Mouse (Mus musculus) CH12.LX (cell line): ENCODE results near the gene Cib2. TPM values are rescaled to one million over a fixed set of nuclear protein-coding genes. Genes with fewer than 3 reads are reported as not detected.

Source experiments
- DNase-seq: peaks from one replicate; pipeline ENCODE4 v3.0.0-alpha.2; 2013; ENCODE audit errors: extremely low read depth
- H3K27ac ChIP-seq: 2 replicates; pipeline ENCODE4 v1.5.1; 2012; ENCODE audit warnings: low read depth, mild to moderate bottlenecking, control low read depth, moderate library complexity; ENCODE audit not compliant: insufficient read depth
- H3K27me3 ChIP-seq: replicated peaks from 2 replicates; pipeline ENCODE3; 2012; ENCODE audit warnings: inconsistent platforms
- H3K36me3 ChIP-seq, 2 experiments: replicated peaks in 1 of 2; 2 replicates each; pipeline versions ENCODE3 to v1.6.1; 2012; ENCODE audit warnings: inconsistent platforms in 1 of 2, low read length in 1 of 2, mild to moderate bottlenecking in 1 of 2, mixed read lengths in 1 of 2, moderate library complexity in 1 of 2; ENCODE audit not compliant: control insufficient read depth in 1 of 2, insufficient read depth in 1 of 2
- H3K4me1 ChIP-seq, 2 experiments: 2 replicates each; pipeline ENCODE4 v1.6.1; 2012; ENCODE audit warnings: inconsistent platforms in 1 of 2, moderate library complexity in 1 of 2; ENCODE audit not compliant: insufficient read depth in 2 of 2, control insufficient read depth in 1 of 2
- H3K4me2 ChIP-seq: 2 replicates; pipeline ENCODE4 v1.6.1; 2012; ENCODE audit warnings: low read depth, mild to moderate bottlenecking, control low read depth; ENCODE audit not compliant: poor library complexity, insufficient read depth, severe bottlenecking
- H3K4me3 ChIP-seq, 3 experiments: fragments of 150-350 bp in 1 of 3; sonication (generic) in 1 of 3; replicated peaks in 1 of 3; 2 replicates each; pipeline versions ENCODE3 to v1.5.1; 2011 to 2012; ENCODE audit warnings: low read depth in 2 of 3, low read length in 2 of 3, mild to moderate bottlenecking in 2 of 3, moderate library complexity in 2 of 3, control low read depth in 1 of 3, improper control_type of control experiment in 1 of 3, inconsistent platforms in 1 of 3, mixed read lengths in 1 of 3; ENCODE audit not compliant: poor library complexity in 1 of 3
- H3K79me2 ChIP-seq: replicated peaks from 2 replicates; pipeline ENCODE4 v1.6.1; 2012; ENCODE audit warnings: mild to moderate bottlenecking, moderate library complexity; ENCODE audit not compliant: control insufficient read depth, poor library complexity, insufficient read depth, severe bottlenecking; ENCODE audit errors: extremely low read depth
- H3K9ac ChIP-seq: 2 replicates; pipeline ENCODE4 v1.6.1; 2012; ENCODE audit warnings: low read depth, mild to moderate bottlenecking, control low read depth, moderate library complexity; ENCODE audit not compliant: insufficient read depth
- H3K9me3 ChIP-seq: replicated peaks from 2 replicates; pipeline ENCODE3; 2012; ENCODE audit warnings: low read length, inconsistent platforms, mixed read lengths
- BHLHE40 ChIP-seq: IDR thresholded peaks from 2 replicates; pipeline ENCODE4 v1.6.1; 2011; ENCODE audit warnings: mild to moderate bottlenecking, low read depth, low read length, improper control_type of control experiment
- CTCF ChIP-seq, 2 experiments: IDR thresholded peaks in 1 of 2; conservative IDR thresholded peaks in 1 of 2; 2 replicates each; pipeline ENCODE4 v1.5.1; 2011 to 2012; ENCODE audit warnings: low read depth in 2 of 2, low read length in 2 of 2, improper control_type of control experiment in 1 of 2, inconsistent platforms in 1 of 2, mild to moderate bottlenecking in 1 of 2, moderate library complexity in 1 of 2
- E2F4 ChIP-seq: IDR thresholded peaks from 2 replicates; pipeline ENCODE4 v1.6.1; 2011; ENCODE audit warnings: low read depth, low read length, improper control_type of control experiment; ENCODE audit not compliant: insufficient replicate concordance
- ELF1 ChIP-seq: IDR thresholded peaks from 2 replicates; pipeline ENCODE4 v1.6.1; 2014; ENCODE audit warnings: low read depth, mild to moderate bottlenecking, inconsistent platforms, low read length, improper control_type of control experiment
- EP300 ChIP-seq: IDR thresholded peaks from 2 replicates; pipeline ENCODE4 v1.6.1; 2011; ENCODE audit warnings: low read length, improper control_type of control experiment
- ETS1 ChIP-seq: conservative IDR thresholded peaks from 2 replicates; pipeline ENCODE4 v1.6.1; 2012; ENCODE audit warnings: low read depth, mild to moderate bottlenecking, inconsistent platforms, low read length, improper control_type of control experiment, moderate library complexity
- GABPA ChIP-seq: IDR thresholded peaks from 2 replicates; pipeline ENCODE4 v1.6.1; 2012; ENCODE audit warnings: low read depth, low read length, improper control_type of control experiment, inconsistent platforms; ENCODE audit not compliant: insufficient replicate concordance
- HCFC1 ChIP-seq: IDR thresholded peaks from 2 replicates; pipeline ENCODE4 v1.6.1; 2012; ENCODE audit warnings: low read depth, mild to moderate bottlenecking, inconsistent platforms, low read length, improper control_type of control experiment
- IRF4 ChIP-seq: IDR thresholded peaks from 2 replicates; pipeline ENCODE4 v1.6.1; 2014; ENCODE audit warnings: low read depth, mild to moderate bottlenecking, inconsistent platforms, low read length, improper control_type of control experiment
- JUND ChIP-seq: conservative IDR thresholded peaks from 2 replicates; pipeline ENCODE4 v1.6.1; 2011; ENCODE audit warnings: low read depth, low read length, improper control_type of control experiment
- KAT2A ChIP-seq: IDR thresholded peaks from 2 replicates; pipeline ENCODE4 v1.6.1; 2012; ENCODE audit warnings: low read length, improper control_type of control experiment, inconsistent platforms; ENCODE audit not compliant: insufficient replicate concordance
- MAFK ChIP-seq: IDR thresholded peaks from 2 replicates; pipeline ENCODE4 v1.6.1; 2011; ENCODE audit warnings: low read length, improper control_type of control experiment; ENCODE audit not compliant: insufficient replicate concordance
- MAZ ChIP-seq: IDR thresholded peaks from 2 replicates; pipeline ENCODE4 v1.6.1; 2012; ENCODE audit warnings: low read depth, mild to moderate bottlenecking, inconsistent platforms, low read length, improper control_type of control experiment, moderate library complexity
- MEF2A ChIP-seq: IDR thresholded peaks from 2 replicates; pipeline ENCODE4 v1.6.1; 2014; ENCODE audit warnings: low read depth, mild to moderate bottlenecking, inconsistent platforms, low read length, improper control_type of control experiment, borderline replicate concordance
- MYC ChIP-seq: IDR thresholded peaks from 2 replicates; pipeline ENCODE4 v1.6.1; 2011; ENCODE audit warnings: low read depth, mild to moderate bottlenecking, improper control_type of control experiment, low read length
- NRF1 ChIP-seq: IDR thresholded peaks from 2 replicates; pipeline ENCODE4 v1.6.1; 2014; ENCODE audit warnings: low read depth, mild to moderate bottlenecking, inconsistent platforms, low read length, improper control_type of control experiment, moderate library complexity
- PAX5 ChIP-seq: IDR thresholded peaks from 2 replicates; pipeline ENCODE4 v1.6.1; 2012; ENCODE audit warnings: low read length, inconsistent platforms, mixed read lengths
- POLR2AphosphoS2 ChIP-seq: IDR thresholded peaks from 2 replicates; pipeline ENCODE4 v1.6.1; 2011; ENCODE audit warnings: low read depth, low read length, improper control_type of control experiment
- RAD21 ChIP-seq: IDR thresholded peaks from 2 replicates; pipeline ENCODE4 v1.6.1; 2011; ENCODE audit warnings: low read depth, mild to moderate bottlenecking, low read length, improper control_type of control experiment, moderate library complexity
- RCOR1 ChIP-seq: conservative IDR thresholded peaks from 2 replicates; pipeline ENCODE4 v1.6.1; 2012; ENCODE audit warnings: low read depth, mild to moderate bottlenecking, inconsistent platforms, low read length, improper control_type of control experiment
- SMC3 ChIP-seq: IDR thresholded peaks from 2 replicates; pipeline ENCODE4 v1.6.1; 2011; ENCODE audit warnings: low read depth, low read length, improper control_type of control experiment
- TBP ChIP-seq: conservative IDR thresholded peaks from 2 replicates; pipeline ENCODE4 v1.6.1; 2011; ENCODE audit warnings: low read depth, low read length, improper control_type of control experiment
- TCF12 ChIP-seq: IDR thresholded peaks from 2 replicates; pipeline ENCODE4 v1.6.1; 2014; ENCODE audit warnings: low read depth, mild to moderate bottlenecking, inconsistent platforms, low read length, improper control_type of control experiment
- UBTF ChIP-seq: IDR thresholded peaks from 2 replicates; pipeline ENCODE4 v1.6.1; 2012; ENCODE audit warnings: low read depth, mild to moderate bottlenecking, inconsistent platforms, low read length, improper control_type of control experiment, moderate library complexity
- USF2 ChIP-seq: conservative IDR thresholded peaks from 2 replicates; pipeline ENCODE4 v1.6.1; 2011; ENCODE audit warnings: low read depth, low read length, improper control_type of control experiment
- ZKSCAN1 ChIP-seq: IDR thresholded peaks from 2 replicates; pipeline ENCODE4 v1.6.1; 2012; ENCODE audit warnings: low read depth, inconsistent platforms, low read length, improper control_type of control experiment, borderline replicate concordance
- ZMIZ1 ChIP-seq: IDR thresholded peaks from 2 replicates; pipeline ENCODE4 v1.6.1; 2012; ENCODE audit warnings: low read depth, mild to moderate bottlenecking, inconsistent platforms, low read length, improper control_type of control experiment
- ZNF384 ChIP-seq: IDR thresholded peaks from 2 replicates; pipeline ENCODE4 v1.6.1; 2012; ENCODE audit warnings: low read depth, low read length, improper control_type of control experiment, inconsistent platforms
- dilution Hi-C: fragments of 300-500 bp; cut with MboI; formaldehyde crosslinking; loops from 2 replicates; pipeline ENCODE4 v1.14.3; 2020; ENCODE audit warnings: low sequenced_read_pairs; ENCODE audit not compliant: extremely low pct_unique_long_range_greater_than_20kb, extremely low pct_ligation_motif_present
- in situ Hi-C: fragments of 300-500 bp; cut with MboI; formaldehyde crosslinking; loops from 3 replicates; pipeline ENCODE4 v1.14.3; 2019; ENCODE audit warnings: low sequenced_read_pairs, low pct_ligation_motif_present, low pct_unique_long_range_greater_than_20kb, mixed read lengths
- polyA plus RNA-seq: library from polyadenylated mRNA; unstranded; fragments of >175 nt; gene quantifications from 2 replicates; pipeline ENCODE4 v1.2.1, GENCODE M21; 2012; ENCODE audit warnings: low read depth; ENCODE audit not compliant: insufficient read length
- total RNA-seq, 2 experiments: library from RNA; depleted of rRNA; stranded (reverse); fragments of 300-350 nt in 1 of 2; fragments of >200 nt in 1 of 2; gene quantifications; 2 replicates each; pipeline ENCODE4 v1.2.3; 2012 to 2014

Cib2 gene
- total and polyA plus RNA-seq, 3 experiments: 2.1 to 3.5 (median 3.4) TPM

DNA sequence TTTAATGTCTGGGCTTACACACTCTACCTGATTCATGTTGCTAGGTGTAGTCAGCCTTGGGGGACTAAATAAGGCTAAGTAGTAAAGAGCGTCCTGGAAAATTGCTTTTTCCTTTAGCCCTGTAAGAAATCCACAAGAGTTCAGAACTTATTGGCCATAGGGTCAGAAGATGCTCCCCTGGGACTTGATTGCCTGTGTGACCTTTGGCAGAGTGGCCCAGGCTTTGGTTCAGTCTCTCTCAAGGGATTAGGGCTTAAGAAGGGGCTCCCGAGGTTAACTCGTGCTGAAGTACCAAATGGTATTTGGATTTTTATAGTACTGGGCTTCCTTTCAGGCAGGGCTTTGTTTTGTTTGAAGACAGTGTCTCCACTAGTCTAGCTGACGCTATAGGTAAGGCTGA, 27.8 kb upstream of the Cib2 start:
- H3K9me3 ChIP-seq: no peaks in the 10 kb centered on the region
- peak overlapping the region; percentile 50 to 100 (median 79) for H3K4me3 ChIP-seq
- H3K4me2 ChIP-seq: peak overlapping the region; percentile 94
- H3K4me1 ChIP-seq: peaks cover 9 to 22% of the 10 kb centered on the region in 2 experiments; a peak in 3 of 4 replicates
- in situ Hi-C loops (no loop called here), dilution Hi-C loops (no loop called here)
- no peak overlapping the region for H3K27ac ChIP-seq
- H3K36me3 ChIP-seq: peaks cover 15 to 42% of the 10 kb centered on the region in 2 experiments
- H3K27me3 ChIP-seq: no peaks in the 10 kb centered on the region
- peak overlapping the region; percentile 71 for H3K9ac ChIP-seq
- no peak for DNase-seq
- H3K79me2 ChIP-seq: peaks cover 40% of the 10 kb centered on the region
- TF ChIP-seq MAFK: no peak
- TF ChIP-seq KAT2A: no peak
- no peak for TF ChIP-seq IRF4
- no peak for TF ChIP-seq MAZ
- no peak for TF ChIP-seq POLR2AphosphoS2
- TF ChIP-seq SMC3: no peak
- no peak for TF ChIP-seq CTCF (conservative IDR thresholded peaks at IDR 0.05 in 1 of 2, IDR thresholded peaks at IDR 0.05 in 1 of 2; ENCODE audit: low read depth in 2 of 2, low read length in 2 of 2)
- no peak for TF ChIP-seq TCF12
- TF ChIP-seq RCOR1: no peak
- no peak for TF ChIP-seq UBTF
- TF ChIP-seq E2F4: no peak
- TF ChIP-seq MYC: no peak
- TF ChIP-seq GABPA: no peak

DNA sequence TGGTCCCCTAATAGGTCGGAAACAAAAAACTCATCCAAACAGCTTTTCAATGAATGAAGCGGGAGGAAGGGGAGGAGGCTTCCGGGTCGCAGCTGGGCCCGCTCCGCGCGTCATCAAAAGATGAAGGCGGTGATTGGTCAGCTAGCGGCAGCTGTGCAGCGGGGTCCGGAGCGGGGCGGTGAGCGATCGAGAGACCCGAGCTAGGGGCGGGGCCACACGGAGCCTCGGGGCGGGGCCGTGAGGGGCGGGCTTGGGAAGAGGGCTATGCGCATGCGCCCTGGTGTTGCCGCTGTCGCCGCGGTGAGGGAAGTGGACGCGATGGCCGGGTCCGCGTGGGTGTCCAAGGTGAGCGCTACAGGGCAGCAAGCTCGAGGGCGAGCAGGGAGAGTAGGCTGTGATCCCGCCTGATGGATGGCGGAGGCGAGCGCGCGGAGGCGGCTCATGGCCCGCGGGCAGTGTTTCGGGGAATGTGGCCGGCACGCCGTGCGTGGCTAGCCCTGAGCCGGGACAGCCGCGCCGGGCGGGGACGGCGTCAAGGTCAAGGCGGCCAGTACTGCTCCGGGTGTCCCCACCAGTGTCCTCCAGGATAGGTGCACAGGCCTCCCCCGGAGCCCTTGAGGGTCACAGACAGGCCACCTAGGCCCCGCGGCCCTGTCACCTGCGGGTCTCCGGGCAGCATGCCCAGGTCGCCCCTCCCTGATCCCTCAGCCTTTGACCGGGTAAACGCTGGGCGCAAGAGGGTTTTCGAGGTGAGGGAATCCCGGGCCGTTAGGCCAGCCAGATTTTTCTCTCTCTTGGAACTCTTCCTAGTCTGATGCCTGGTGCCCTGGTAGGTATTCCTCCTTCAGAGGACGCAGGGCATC, 26.4 kb upstream of the Cib2 start, which contains the start of gene Idh3a:
Idh3a (plus strand) TSS at position 136 of the 863 bp plus-strand sequence.
- Histone ChIP-seq H3K4me3 (peak within 1 kb of the TSS; percentile 79 to 100 (median 85)), H3K36me3 (peaks cover 3 to 28% of the 10 kb centered on the region in 2 experiments), H3K4me1 (peaks cover 9 to 22% of the 10 kb centered on the region in 2 experiments; a peak in 3 of 4 replicates), H3K4me2 (peak within 1 kb of the TSS; percentile 94), H3K9ac (peak within 1 kb of the TSS; percentile 71), H3K9me3 (no peaks in the 10 kb centered on the region), H3K79me2 (peaks cover 35% of the 10 kb centered on the region), H3K27me3 (no peaks in the 10 kb centered on the region), H3K27ac (0 out of 2 replicates have a peak within 1 kb of the TSS, but pooled peaks have one; percentile 5)
- dilution Hi-C loops (no loop called here), in situ Hi-C loops (no loop called here)
- peak; percentile 97 for DNase-seq
- TF ChIP-seq MEF2A (no peak), HCFC1 (peak; percentile 71), RCOR1 (no peak), ZMIZ1 (no peak), PAX5 (no peak), USF2 (no peak; the same call in 1 of the 2 replicates), UBTF (no peak), NRF1 (peak; percentile 95), IRF4 (no peak; the same call in none of the 2 replicates), ZKSCAN1 (no peak), GABPA (no peak), CTCF (conservative IDR thresholded peaks at IDR 0.05 in 1 of 2, IDR thresholded peaks at IDR 0.05 in 1 of 2; ENCODE audit: low read depth in 2 of 2, low read length in 2 of 2) (no peak), ZNF384 (no peak), JUND (no peak), EP300 (no peak), RAD21 (no peak), BHLHE40 (no peak), TCF12 (peak; percentile 24; the same call in 1 of the 2 replicates), ELF1 (peak; percentile 95), ETS1 (0 out of 2 replicates have a peak, but pooled peaks have one; percentile 9), MAFK (no peak), SMC3 (no peak), POLR2AphosphoS2 (no peak), TBP (0 out of 2 replicates have a peak, but pooled peaks have one; percentile 51)
